Mouse (Mus musculus) intestine, embryonic 14.5 days (tissue): ENCODE results near the gene Lyrm1. TPM values are rescaled to one million over a fixed set of nuclear protein-coding genes. Genes with fewer than 3 reads are reported as not detected.

Experiments used
- ATAC-seq: fragments of 200-750 bp; cut with Nextera tagmentation; replicated peaks from 2 replicates; pipeline ENCODE4 v1.8.0; 2017; ENCODE audit warnings: low read depth, moderate number of reproducible peaks, moderate TSS enrichment, moderate library complexity; ENCODE audit not compliant: low FRiP score, low TSS enrichment
- DNase-seq: peaks from one replicate; pipeline ENCODE4 v3.0.0-alpha.2; 2018; ENCODE audit warnings: low spot score
- H3K27ac ChIP-seq: fragments of 300-500 bp; sonication (generic); 2 replicates; pipeline ENCODE4 v1.5.1; 2014; ENCODE audit warnings: low read depth, mild to moderate bottlenecking, control low read depth
- H3K27me3 ChIP-seq: fragments of 300-500 bp; sonication (generic); replicated peaks from 2 replicates; pipeline ENCODE4 v1.6.1; 2014; ENCODE audit warnings: low read length, control low read depth; ENCODE audit not compliant: control insufficient read depth, insufficient read depth
- H3K36me3 ChIP-seq: fragments of 300-500 bp; sonication (generic); 2 replicates; pipeline ENCODE4 v1.6.1; 2014; ENCODE audit warnings: low read length, control low read depth; ENCODE audit not compliant: control insufficient read depth, insufficient read depth
- H3K4me1 ChIP-seq: fragments of 300-500 bp; sonication (generic); replicated peaks from 2 replicates; pipeline ENCODE4 v1.6.1; 2014; ENCODE audit warnings: low read length, control low read depth, mixed read lengths; ENCODE audit not compliant: control insufficient read depth, insufficient read depth
- H3K4me2 ChIP-seq: fragments of 300-500 bp; sonication (generic); 2 replicates; pipeline ENCODE4 v1.6.1; 2014; ENCODE audit warnings: low read length
- H3K4me3 ChIP-seq: fragments of 300-500 bp; sonication (generic); 2 replicates; pipeline ENCODE4 v1.5.1; 2014; ENCODE audit warnings: low read depth, low read length, control low read depth, mixed read lengths
- H3K9ac ChIP-seq: fragments of 300-500 bp; sonication (generic); 2 replicates; pipeline ENCODE4 v1.6.1; 2014; ENCODE audit warnings: mild to moderate bottlenecking, low read length
- H3K9me3 ChIP-seq: fragments of 300-500 bp; sonication (generic); 2 replicates; pipeline ENCODE4 v1.6.1; 2016; ENCODE audit warnings: low read length, control low read depth; ENCODE audit not compliant: control insufficient read depth
- WGBS: fragments of 180-500 bp; shearing (Covaris S2); extraction: QIAGEN DNeasy Blood & Tissue Kit; methylation state at CpG from one replicate; pipeline ENCODE4 v1.1.7; 2014; 5-methylcytosine and 5-hydroxymethylcytosine counted together
- polyA plus RNA-seq: library from polyadenylated mRNA; unstranded; fragments of >200 nt; fragmentation: Nextera tagmentation; extraction: Ambion mirVana; gene quantifications from 2 replicates; pipeline ENCODE4 v1.2.1, GENCODE M21; 2014

Lyrm1 gene
- polyA plus RNA-seq, 1 experiment from 2014 or later = 8.0 TPM

DNA sequence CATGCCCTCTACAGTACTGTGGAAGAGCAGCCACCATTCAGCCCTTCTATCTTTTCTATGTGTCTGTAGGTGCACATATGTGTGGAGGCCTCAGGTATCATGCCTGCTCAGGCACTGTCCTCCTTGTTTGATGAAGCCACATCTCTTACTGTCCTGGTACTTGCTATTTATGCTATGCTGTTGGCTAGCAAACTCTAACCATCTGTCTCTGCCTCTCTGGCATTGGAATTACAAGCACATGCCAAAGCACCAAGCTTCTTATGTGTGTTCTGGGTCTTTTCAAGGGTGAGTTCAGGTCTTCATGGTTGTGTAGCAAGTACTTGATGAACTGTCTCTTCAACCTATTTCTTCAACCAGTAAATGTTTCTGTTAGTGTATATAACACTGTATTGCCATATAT lies 40.7 kb downstream of the Lyrm1 start:
- ATAC-seq (no peak), DNase-seq (no peak)
- Histone ChIP-seq H3K9me3 (no peaks in the 10 kb centered on the region), H3K4me1 (no peaks in the 10 kb centered on the region), H3K36me3 (no peaks in the 10 kb centered on the region), H3K27ac (no peak overlapping the region), H3K4me3 (no peak overlapping the region), H3K9ac (no peak overlapping the region), H3K4me2 (no peak overlapping the region), H3K27me3 (no peaks in the 10 kb centered on the region)

DNA sequence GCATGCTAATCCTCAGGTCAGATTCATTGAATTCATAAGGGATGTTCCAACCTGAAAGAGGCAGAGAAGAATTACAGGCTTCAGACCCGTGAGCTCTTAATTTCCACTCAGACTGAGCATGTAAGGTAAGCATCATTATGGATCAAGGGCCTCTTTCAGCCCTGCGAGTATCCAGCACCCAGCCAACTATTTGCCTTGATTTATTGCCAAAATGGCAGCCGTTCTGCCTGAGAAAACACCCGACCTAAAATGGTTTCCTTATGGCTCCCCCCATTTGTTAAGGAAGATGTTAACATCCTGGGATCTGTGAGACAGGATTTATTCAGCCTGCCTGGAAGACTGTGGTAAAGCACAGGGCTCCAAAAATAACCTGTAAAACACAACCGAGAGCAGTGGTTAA lies 41.4 kb downstream of the Lyrm1 start:
- H3K9ac ChIP-seq = no peak overlapping the region
- no peak overlapping the region for H3K4me2 ChIP-seq
- H3K4me3 ChIP-seq = no peak overlapping the region
- H3K27me3 ChIP-seq = no peaks in the 10 kb centered on the region
- no peaks in the 10 kb centered on the region for H3K36me3 ChIP-seq
- H3K9me3 ChIP-seq = no peaks in the 10 kb centered on the region
- WGBS = 57% methylated on average over 5 of the region's 5 CpGs
- H3K4me1 ChIP-seq = no peaks in the 10 kb centered on the region
- H3K27ac ChIP-seq = no peak overlapping the region
- DNase-seq = no peak
- no peak for ATAC-seq

DNA sequence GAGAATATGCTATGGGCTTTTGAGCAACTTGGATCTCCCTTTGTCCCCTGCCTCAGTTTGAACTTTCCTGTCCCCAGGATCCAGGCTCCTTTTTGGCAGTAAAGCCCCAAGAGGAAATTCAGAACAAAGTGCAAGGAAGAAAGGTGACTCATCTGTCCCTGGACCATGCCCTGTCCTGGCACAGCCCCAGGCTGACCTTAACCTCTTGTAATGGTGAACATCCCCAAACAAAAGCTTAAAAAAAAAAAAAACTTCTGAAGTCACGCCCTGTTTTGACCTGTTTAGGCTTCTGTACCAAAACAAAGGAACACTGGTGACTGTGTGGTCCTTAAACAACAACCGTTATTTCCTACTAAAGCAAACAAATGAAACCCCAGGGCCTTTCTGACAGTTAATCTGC lies 45.9 kb downstream of the Lyrm1 start:
- DNase-seq = no peak
- H3K27me3 ChIP-seq = no peaks in the 10 kb centered on the region
- no peak overlapping the region for H3K9ac ChIP-seq
- no peaks in the 10 kb centered on the region for H3K9me3 ChIP-seq
- no peak overlapping the region for H3K27ac ChIP-seq
- 50% methylated on average over 2 of the region's 2 CpGs for WGBS
- no peaks in the 10 kb centered on the region for H3K4me1 ChIP-seq
- no peak for ATAC-seq
- no peak overlapping the region for H3K4me2 ChIP-seq
- no peaks in the 10 kb centered on the region for H3K36me3 ChIP-seq
- H3K4me3 ChIP-seq = no peak overlapping the region

DNA sequence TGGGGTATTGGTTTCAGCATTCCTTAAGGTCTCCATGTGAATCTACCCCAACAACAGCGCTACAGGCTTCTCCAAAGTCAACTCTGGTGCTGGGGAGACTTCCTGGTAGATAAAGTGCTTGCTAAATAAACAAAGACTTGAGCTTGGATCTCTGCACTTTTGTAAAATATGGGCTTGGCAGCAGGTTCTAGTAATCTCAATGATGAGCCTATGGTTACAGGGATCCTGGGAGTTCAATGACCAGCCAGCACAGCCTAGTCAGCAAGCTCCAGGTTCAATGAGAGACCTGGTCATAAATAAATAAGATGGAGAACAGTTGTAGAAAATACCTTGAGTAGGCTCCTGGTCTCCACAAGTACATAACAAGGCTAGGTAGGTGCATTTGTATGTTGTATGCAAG lies 58.4 kb downstream of the Lyrm1 start:
- H3K27me3 ChIP-seq = no peaks in the 10 kb centered on the region
- H3K36me3 ChIP-seq = no peaks in the 10 kb centered on the region
- H3K9ac ChIP-seq = no peak overlapping the region
- no peaks in the 10 kb centered on the region for H3K9me3 ChIP-seq
- H3K27ac ChIP-seq = no peak overlapping the region
- H3K4me3 ChIP-seq = no peak overlapping the region
- DNase-seq (no peak), ATAC-seq (no peak)
- H3K4me1 ChIP-seq = no peaks in the 10 kb centered on the region
- no peak overlapping the region for H3K4me2 ChIP-seq
- 82% methylated on average over 1 of the region's 1 CpGs for WGBS

DNA sequence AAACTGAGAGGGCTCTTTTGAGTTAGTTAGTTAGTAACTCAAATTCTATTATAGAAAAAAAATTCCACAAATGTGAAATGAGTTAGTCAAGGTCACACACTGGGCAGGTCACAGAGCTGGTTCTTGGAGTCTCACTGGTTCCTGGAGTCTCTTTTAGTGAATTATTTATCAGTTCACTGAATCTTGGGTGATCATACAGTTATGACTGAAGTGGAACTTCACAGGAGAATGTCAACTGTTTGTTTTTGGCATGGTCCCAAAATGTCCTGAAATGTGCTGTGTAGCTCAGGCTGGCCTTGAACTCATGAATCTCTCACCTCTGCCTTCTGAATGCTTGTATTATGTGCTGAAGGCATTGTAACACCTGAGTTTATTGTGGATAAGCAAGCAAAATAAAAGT lies 61.8 kb downstream of the Lyrm1 start:
- H3K36me3 ChIP-seq = no peaks in the 10 kb centered on the region
- H3K4me2 ChIP-seq = no peak overlapping the region
- H3K4me1 ChIP-seq = no peaks in the 10 kb centered on the region
- H3K27ac ChIP-seq = no peak overlapping the region
- no peaks in the 10 kb centered on the region for H3K9me3 ChIP-seq
- H3K9ac ChIP-seq = no peak overlapping the region
- H3K27me3 ChIP-seq = no peaks in the 10 kb centered on the region
- no peak overlapping the region for H3K4me3 ChIP-seq
- ATAC-seq (no peak), DNase-seq (no peak)

DNA sequence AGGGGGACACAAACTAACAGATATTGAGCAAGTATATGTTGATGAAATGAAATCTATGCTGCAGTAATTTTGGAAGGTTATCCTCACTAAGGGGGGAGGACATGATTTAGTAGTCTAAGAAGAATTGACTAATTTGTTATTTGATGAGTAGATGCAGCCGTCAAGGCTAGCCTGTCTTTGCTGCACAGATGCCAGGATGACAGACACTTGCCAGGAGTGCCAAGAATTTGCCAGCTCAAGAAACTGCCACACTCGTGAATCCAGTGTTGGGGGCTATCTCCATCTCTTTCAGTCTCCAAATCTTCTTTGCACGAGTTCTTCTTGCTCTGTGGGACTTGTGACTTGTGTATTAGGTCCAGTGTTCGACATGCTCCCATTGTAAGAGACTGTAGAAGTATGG lies 63.4 kb downstream of the Lyrm1 start:
- Histone ChIP-seq H3K4me2 (no peak overlapping the region), H3K4me3 (no peak overlapping the region), H3K27ac (no peak overlapping the region), H3K27me3 (no peaks in the 10 kb centered on the region), H3K9ac (no peak overlapping the region), H3K36me3 (no peaks in the 10 kb centered on the region), H3K9me3 (no peaks in the 10 kb centered on the region), H3K4me1 (no peaks in the 10 kb centered on the region)
- ATAC-seq = no peak
- WGBS = 71% methylated on average over 4 of the region's 4 CpGs
- no peak for DNase-seq

DNA sequence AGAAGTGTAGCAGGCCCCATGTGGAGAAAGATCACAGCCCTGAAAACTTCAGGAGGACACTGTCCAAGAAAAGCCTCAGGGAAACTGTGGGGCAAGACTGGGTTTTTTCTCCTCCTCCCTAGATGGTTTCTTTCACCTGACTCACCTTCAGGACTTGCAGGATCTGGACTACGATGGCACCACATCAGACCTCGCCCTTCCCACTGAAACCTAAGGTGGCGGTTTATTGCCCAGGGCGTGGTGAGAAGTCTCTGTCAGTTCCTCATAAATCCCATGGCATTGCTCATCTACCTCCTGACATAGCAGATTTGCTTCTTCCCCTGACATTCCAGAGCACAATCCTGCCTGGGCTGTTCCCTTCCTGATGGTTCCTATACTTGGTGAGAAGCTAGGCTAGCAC lies 63.8 kb downstream of the Lyrm1 start:
- Histone ChIP-seq H3K4me1 (no peaks in the 10 kb centered on the region), H3K9me3 (no peaks in the 10 kb centered on the region), H3K27me3 (no peaks in the 10 kb centered on the region), H3K27ac (no peak overlapping the region), H3K4me3 (no peak overlapping the region), H3K36me3 (no peaks in the 10 kb centered on the region), H3K9ac (no peak overlapping the region), H3K4me2 (no peak overlapping the region)
- no peak for ATAC-seq
- 77% methylated on average over 4 of the region's 4 CpGs for WGBS
- DNase-seq = no peak

DNA sequence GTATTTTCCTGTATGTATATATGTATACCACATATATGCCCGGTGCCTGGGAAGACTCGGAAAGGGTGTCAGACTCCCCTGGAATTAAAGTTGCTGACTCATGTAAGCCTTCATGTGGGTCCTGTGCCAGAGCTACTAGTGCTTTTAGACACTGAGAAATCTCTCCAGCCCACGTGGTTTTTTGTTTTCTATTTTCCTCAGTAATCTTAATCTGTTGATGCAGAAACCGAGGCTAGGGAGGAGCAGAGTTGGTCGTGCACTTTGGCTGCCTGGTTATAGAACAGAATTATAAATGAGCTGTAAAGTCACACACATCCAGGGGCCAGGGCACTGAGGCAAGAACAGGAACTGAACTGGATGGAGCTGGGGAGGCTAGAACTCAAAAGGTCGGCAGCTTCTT lies 64.3 kb downstream of the Lyrm1 start:
- Histone ChIP-seq H3K9me3 (no peaks in the 10 kb centered on the region), H3K4me1 (no peaks in the 10 kb centered on the region), H3K36me3 (no peaks in the 10 kb centered on the region), H3K27ac (no peak overlapping the region), H3K27me3 (no peaks in the 10 kb centered on the region), H3K4me3 (no peak overlapping the region), H3K9ac (no peak overlapping the region), H3K4me2 (no peak overlapping the region)
- ATAC-seq (no peak), DNase-seq (no peak)
- WGBS = 74% methylated on average over 6 of the region's 6 CpGs

DNA sequence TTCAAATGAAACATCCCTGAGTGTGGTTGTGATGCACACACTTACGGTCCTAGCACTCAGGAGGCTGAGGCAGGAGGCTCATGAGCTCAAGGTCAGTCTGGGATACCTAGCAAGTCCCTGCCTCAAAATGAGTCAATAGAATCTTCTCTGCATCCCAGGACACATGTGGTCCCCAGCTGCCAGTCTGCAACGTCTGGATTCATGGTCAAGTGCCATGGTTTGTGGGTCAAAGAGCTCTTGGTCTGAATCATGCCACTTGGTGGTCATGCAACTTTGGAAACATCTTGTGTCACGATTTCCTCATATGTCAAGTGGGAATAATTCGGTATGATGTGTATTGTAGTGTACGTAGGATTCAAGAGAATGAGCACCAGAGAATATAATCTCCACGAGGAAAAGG lies 64.9 kb downstream of the Lyrm1 start:
- Histone ChIP-seq H3K9ac (no peak overlapping the region), H3K9me3 (no peaks in the 10 kb centered on the region), H3K36me3 (no peaks in the 10 kb centered on the region), H3K27ac (no peak overlapping the region), H3K27me3 (no peaks in the 10 kb centered on the region), H3K4me1 (no peaks in the 10 kb centered on the region), H3K4me2 (no peak overlapping the region), H3K4me3 (no peak overlapping the region)
- WGBS = 78% methylated on average over 6 of the region's 6 CpGs
- ATAC-seq (no peak), DNase-seq (no peak)
